Mouse (Mus musculus) MEL (cell line): ENCODE measurements at regions not wholly inside any gene's neighbourhood (a gene's known extent, or its start where the extent isn't known, plus 50 kb on each side); places are given as distances from the start of the nearest gene placed in this dataset.

Experiments
- DNase-seq: peaks from one replicate; pipeline ENCODE4 v3.0.0; 2011; ENCODE audit warnings: low read depth, low spot score
- H3K27ac ChIP-seq: 2 replicates; pipeline ENCODE4 v1.5.1; 2012; ENCODE audit warnings: low read depth, mild to moderate bottlenecking, control low read depth, low read length, moderate library complexity; ENCODE audit not compliant: control insufficient read depth
- H3K27me3 ChIP-seq, 2 experiments: fragments of 150-350 bp in 1 of 2; sonication (generic) in 1 of 2; 2 replicates each; pipeline ENCODE4 v1.6.1; 2012; ENCODE audit warnings: low read length in 2 of 2, mild to moderate bottlenecking in 2 of 2, improper control_type of control experiment in 1 of 2, moderate library complexity in 1 of 2; ENCODE audit not compliant: insufficient read depth in 2 of 2, control insufficient read depth in 1 of 2
- H3K36me3 ChIP-seq, 2 experiments: 2 replicates each; pipeline ENCODE4 v1.6.1; 2012 to 2014; ENCODE audit warnings: low read length in 2 of 2, improper control_type of control experiment in 1 of 2, inconsistent platforms in 1 of 2, mild to moderate bottlenecking in 1 of 2; ENCODE audit not compliant: insufficient read depth in 2 of 2, control insufficient read depth in 1 of 2
- H3K4me1 ChIP-seq, 2 experiments: fragments of 150-350 bp in 1 of 2; sonication (generic) in 1 of 2; 2 replicates each; pipeline ENCODE4 v1.6.1; 2012; ENCODE audit warnings: low read length in 2 of 2, improper control_type of control experiment in 1 of 2, mild to moderate bottlenecking in 1 of 2; ENCODE audit not compliant: insufficient read depth in 2 of 2, control insufficient read depth in 1 of 2
- H3K4me3 ChIP-seq, 2 experiments: fragments of 150-350 bp in 1 of 2; sonication (generic) in 1 of 2; 2 replicates each; pipeline ENCODE4 v1.5.1; 2012; ENCODE audit warnings: low read depth in 2 of 2, low read length in 2 of 2, mild to moderate bottlenecking in 2 of 2, moderate library complexity in 2 of 2, control low read depth in 1 of 2, improper control_type of control experiment in 1 of 2; ENCODE audit not compliant: control insufficient read depth in 1 of 2, insufficient read depth in 1 of 2
- H3K79me2 ChIP-seq: 2 replicates; pipeline ENCODE4 v1.6.1; 2012; ENCODE audit warnings: mild to moderate bottlenecking, low read length, moderate library complexity; ENCODE audit not compliant: control insufficient read depth, poor library complexity, insufficient read depth
- H3K9ac ChIP-seq: 2 replicates; pipeline ENCODE4 v1.6.1; 2012; ENCODE audit warnings: low read depth, mild to moderate bottlenecking, control low read depth, low read length, moderate library complexity; ENCODE audit not compliant: control insufficient read depth, poor library complexity, severe bottlenecking
- H3K9me3 ChIP-seq: fragments of 150-350 bp; sonication (generic); replicated peaks from 2 replicates; pipeline ENCODE4 v1.6.1; 2012; ENCODE audit warnings: mild to moderate bottlenecking, low read length, improper control_type of control experiment, moderate library complexity; ENCODE audit not compliant: insufficient read depth
- BHLHE40 ChIP-seq: IDR thresholded peaks from 2 replicates; pipeline ENCODE4 v1.6.1; 2012; ENCODE audit warnings: low read depth, mild to moderate bottlenecking, inconsistent platforms, low read length, improper control_type of control experiment, borderline replicate concordance
- CHD2 ChIP-seq: IDR thresholded peaks from 2 replicates; pipeline ENCODE4 v1.6.1; 2011; ENCODE audit warnings: low read length, improper control_type of control experiment
- E2F4 ChIP-seq: IDR thresholded peaks from 2 replicates; pipeline ENCODE4 v1.6.1; 2011; ENCODE audit warnings: low read depth, low read length, improper control_type of control experiment, borderline replicate concordance
- GABPA ChIP-seq: IDR thresholded peaks from 2 replicates; pipeline ENCODE4 v1.6.1; 2012; ENCODE audit warnings: low read depth, mild to moderate bottlenecking, inconsistent platforms, low read length, improper control_type of control experiment, moderate library complexity
- GATA1 ChIP-seq: IDR thresholded peaks from 2 replicates; pipeline ENCODE4 v1.6.1; 2011; ENCODE audit warnings: low read depth, low read length, improper control_type of control experiment
- HCFC1 ChIP-seq: IDR thresholded peaks from 2 replicates; pipeline ENCODE4 v1.6.1; 2012; ENCODE audit warnings: low read depth, mild to moderate bottlenecking, inconsistent platforms, low read length, improper control_type of control experiment, moderate library complexity
- KAT2A ChIP-seq: conservative IDR thresholded peaks from 2 replicates; pipeline ENCODE4 v1.6.1; 2012; ENCODE audit warnings: low read depth, low read length, improper control_type of control experiment, inconsistent platforms
- MAX ChIP-seq: IDR thresholded peaks from 2 replicates; pipeline ENCODE4 v1.6.1; 2011; ENCODE audit warnings: low read length, improper control_type of control experiment
- MEF2A ChIP-seq: IDR thresholded peaks from 2 replicates; pipeline ENCODE4 v1.6.1; 2014; ENCODE audit warnings: low read depth, mild to moderate bottlenecking, inconsistent platforms, low read length, improper control_type of control experiment; ENCODE audit not compliant: poor library complexity, insufficient replicate concordance, severe bottlenecking; ENCODE audit errors: extremely low read depth
- MXI1 ChIP-seq: IDR thresholded peaks from 2 replicates; pipeline ENCODE4 v1.6.1; 2011; ENCODE audit warnings: mild to moderate bottlenecking, low read depth, low read length, improper control_type of control experiment
- MYC ChIP-seq: IDR thresholded peaks from 2 replicates; pipeline ENCODE4 v1.6.1; 2011; ENCODE audit warnings: low read depth, mild to moderate bottlenecking, low read length, improper control_type of control experiment, moderate library complexity
- NELFE ChIP-seq: IDR thresholded peaks from 2 replicates; pipeline ENCODE4 v1.6.1; 2011; ENCODE audit warnings: low read depth, low read length, improper control_type of control experiment
- NRF1 ChIP-seq: IDR thresholded peaks from 2 replicates; pipeline ENCODE4 v1.6.1; 2014; ENCODE audit warnings: low read depth, mild to moderate bottlenecking, inconsistent platforms, low read length, improper control_type of control experiment, moderate library complexity; ENCODE audit not compliant: poor library complexity, insufficient read depth, severe bottlenecking
- POLR2A ChIP-seq, 2 experiments: IDR thresholded peaks; 2 replicates each; pipeline ENCODE4 v1.6.1; 2011 to 2012; ENCODE audit warnings: low read length in 2 of 2, mild to moderate bottlenecking in 2 of 2, control low read depth in 1 of 2, improper control_type of control experiment in 1 of 2, low read depth in 1 of 2, moderate library complexity in 1 of 2; ENCODE audit not compliant: control insufficient read depth in 1 of 2, insufficient read depth in 1 of 2, poor library complexity in 1 of 2
- POLR2AphosphoS2 ChIP-seq: IDR thresholded peaks from 2 replicates; pipeline ENCODE4 v1.6.1; 2011; ENCODE audit warnings: low read length, improper control_type of control experiment
- RAD21 ChIP-seq: IDR thresholded peaks from 2 replicates; pipeline ENCODE4 v1.6.1; 2011; ENCODE audit warnings: mild to moderate bottlenecking, low read depth, low read length, improper control_type of control experiment
- RCOR1 ChIP-seq: IDR thresholded peaks from 2 replicates; pipeline ENCODE4 v1.6.1; 2012; ENCODE audit warnings: low read depth, mild to moderate bottlenecking, inconsistent platforms, low read length, improper control_type of control experiment
- SIN3A ChIP-seq: IDR thresholded peaks from 2 replicates; pipeline ENCODE4 v1.6.1; 2012; ENCODE audit warnings: low read length, improper control_type of control experiment, inconsistent platforms
- SMC3 ChIP-seq: IDR thresholded peaks from 2 replicates; pipeline ENCODE4 v1.6.1; 2011; ENCODE audit warnings: low read depth, low read length, improper control_type of control experiment
- UBTF ChIP-seq: IDR thresholded peaks from 2 replicates; pipeline ENCODE4 v1.6.1; 2012; ENCODE audit warnings: low read depth, mild to moderate bottlenecking, inconsistent platforms, low read length, improper control_type of control experiment, moderate library complexity, borderline replicate concordance; ENCODE audit not compliant: insufficient read depth
- USF1 ChIP-seq: IDR thresholded peaks from 2 replicates; pipeline ENCODE4 v1.6.1; 2014; ENCODE audit warnings: low read depth, mild to moderate bottlenecking, inconsistent platforms, low read length, improper control_type of control experiment, moderate library complexity
- ZKSCAN1 ChIP-seq: IDR thresholded peaks from 2 replicates; pipeline ENCODE4 v1.6.1; 2012; ENCODE audit warnings: low read depth, mild to moderate bottlenecking, inconsistent platforms, low read length, improper control_type of control experiment, moderate library complexity

- TF ChIP-seq GABPA: no peak
- no peak for TF ChIP-seq NRF1
- no peak for TF ChIP-seq GATA1
- TF ChIP-seq MAX: no peak
- TF ChIP-seq, all 39 proteins: peak for 0
These were observed 108.4 kb upstream of the Sall1 start (continued) for GRCm38 (mm10) chr8:89152331-89152730.

- H3K36me3 ChIP-seq: no peaks in the 10 kb centered on the region
- no peaks in the 10 kb centered on the region for H3K9me3 ChIP-seq
- no peak overlapping the region for H3K9ac ChIP-seq
- no peaks in the 10 kb centered on the region for H3K79me2 ChIP-seq
- H3K4me3 ChIP-seq: no peak overlapping the region
- DNase-seq: no peak
- H3K27ac ChIP-seq: no peak overlapping the region
- H3K27me3 ChIP-seq: no peaks in the 10 kb centered on the region
- H3K4me1 ChIP-seq: no peaks in the 10 kb centered on the region
- no peak for TF ChIP-seq SIN3A
- no peak for TF ChIP-seq POLR2A (IDR thresholded peaks at IDR 0.05; ENCODE audit: control insufficient read depth in 1 of 2, insufficient read depth in 1 of 2, low read depth in 1 of 2, low read length in 2 of 2, poor library complexity in 1 of 2)
- no peak for TF ChIP-seq MYC
- no peak for TF ChIP-seq ZKSCAN1
- no peak for TF ChIP-seq MEF2A
These were observed 107.0 kb upstream of the Sall1 start for GRCm38 (mm10) chr8:89150952-89151351.

- H3K79me2 ChIP-seq: no peaks in the 10 kb centered on the region
- H3K27ac ChIP-seq: no peak overlapping the region
- no peak overlapping the region for H3K4me3 ChIP-seq
- no peaks in the 10 kb centered on the region for H3K36me3 ChIP-seq
- H3K9me3 ChIP-seq: no peaks in the 10 kb centered on the region
- H3K9ac ChIP-seq: no peak overlapping the region
- H3K27me3 ChIP-seq: no peaks in the 10 kb centered on the region
- TF ChIP-seq POLR2AphosphoS2 (no peak), CHD2 (no peak), NELFE (no peak), USF1 (no peak), UBTF (no peak), RAD21 (no peak), RCOR1 (no peak), NRF1 (no peak), MEF2A (no peak), GABPA (no peak), ZKSCAN1 (no peak), KAT2A (no peak), E2F4 (no peak), MXI1 (no peak), HCFC1 (no peak), SMC3 (no peak), BHLHE40 (no peak)
- no peak for DNase-seq
- H3K4me1 ChIP-seq: no peaks in the 10 kb centered on the region
These were observed 97.7 kb upstream of the Sall1 start for GRCm38 (mm10) chr8:89141529-89142235.
